Mouse (Mus musculus): ENCODE data around the gene Ndufab1. TPM values are rescaled to one million over a fixed set of nuclear protein-coding genes. Genes with fewer than 3 reads are reported as not detected.

Gene Ndufab1
- polyA plus RNA-seq, 1 experiment from 2014 or later: 582 TPM

GRCm38 (mm10) chr7:122079798-122080554, 21.7 kb downstream of the Ndufab1 start:
- Histone ChIP-seq H3K27ac (replicated peaks) (peak overlapping the region; percentile 40; the same call in 1 of the 2 replicates), H3K9ac (ENCODE audit: low read length) (no peak overlapping the region), H3K4me1 (replicated peaks; ENCODE audit: control insufficient read depth, insufficient read depth) (no peaks in the 10 kb centered on the region), H3K36me3 (ENCODE audit: control insufficient read depth, insufficient read depth, low read length) (peaks cover 33% of the 10 kb centered on the region), H3K4me2 (replicated peaks; ENCODE audit: low read depth) (no peak overlapping the region), H3K9me3 (ENCODE audit: control insufficient read depth, low read length) (no peaks in the 10 kb centered on the region), H3K27me3 (ENCODE audit: control insufficient read depth, insufficient read depth, low read length) (no peaks in the 10 kb centered on the region), H3K4me3 (ENCODE audit: low read depth, low read length) (no peak overlapping the region)
- ATAC-seq (ENCODE audit: low FRiP score, low TSS enrichment) (no peak; the same call in 1 of the 2 replicates), DNase-seq (ENCODE audit: low spot score) (no peak)
- 74% methylated on average over 8 of the region's 8 CpGs for WGBS
- TF ChIP-seq CTCF (IDR thresholded peaks at IDR 0.05; ENCODE audit: low read depth) (no peak), EP300 (optimal IDR thresholded peaks at IDR 0.05) (no peak)

- 74% methylated on average over 3 of the region's 3 CpGs for WGBS
- TF ChIP-seq EP300 (optimal IDR thresholded peaks at IDR 0.05) (no peak), CTCF (IDR thresholded peaks at IDR 0.05; ENCODE audit: low read depth) (no peak)
- Histone ChIP-seq H3K36me3 (ENCODE audit: control insufficient read depth, insufficient read depth, low read length) (peaks cover 36% of the 10 kb centered on the region), H3K4me1 (replicated peaks; ENCODE audit: control insufficient read depth, insufficient read depth) (no peaks in the 10 kb centered on the region), H3K9me3 (ENCODE audit: control insufficient read depth, low read length) (no peaks in the 10 kb centered on the region), H3K27me3 (ENCODE audit: control insufficient read depth, insufficient read depth, low read length) (no peaks in the 10 kb centered on the region), H3K9ac (ENCODE audit: low read length) (no peak overlapping the region), H3K4me2 (replicated peaks; ENCODE audit: low read depth) (no peak overlapping the region), H3K4me3 (ENCODE audit: low read depth, low read length) (no peak overlapping the region), H3K27ac (replicated peaks) (no peak overlapping the region)
- DNase-seq (ENCODE audit: low spot score) (no peak), ATAC-seq (ENCODE audit: low FRiP score, low TSS enrichment) (no peak)
Observed at GRCm38 (mm10) chr7:122074374-122074773, 27.3 kb downstream of the Ndufab1 start.

DNA sequence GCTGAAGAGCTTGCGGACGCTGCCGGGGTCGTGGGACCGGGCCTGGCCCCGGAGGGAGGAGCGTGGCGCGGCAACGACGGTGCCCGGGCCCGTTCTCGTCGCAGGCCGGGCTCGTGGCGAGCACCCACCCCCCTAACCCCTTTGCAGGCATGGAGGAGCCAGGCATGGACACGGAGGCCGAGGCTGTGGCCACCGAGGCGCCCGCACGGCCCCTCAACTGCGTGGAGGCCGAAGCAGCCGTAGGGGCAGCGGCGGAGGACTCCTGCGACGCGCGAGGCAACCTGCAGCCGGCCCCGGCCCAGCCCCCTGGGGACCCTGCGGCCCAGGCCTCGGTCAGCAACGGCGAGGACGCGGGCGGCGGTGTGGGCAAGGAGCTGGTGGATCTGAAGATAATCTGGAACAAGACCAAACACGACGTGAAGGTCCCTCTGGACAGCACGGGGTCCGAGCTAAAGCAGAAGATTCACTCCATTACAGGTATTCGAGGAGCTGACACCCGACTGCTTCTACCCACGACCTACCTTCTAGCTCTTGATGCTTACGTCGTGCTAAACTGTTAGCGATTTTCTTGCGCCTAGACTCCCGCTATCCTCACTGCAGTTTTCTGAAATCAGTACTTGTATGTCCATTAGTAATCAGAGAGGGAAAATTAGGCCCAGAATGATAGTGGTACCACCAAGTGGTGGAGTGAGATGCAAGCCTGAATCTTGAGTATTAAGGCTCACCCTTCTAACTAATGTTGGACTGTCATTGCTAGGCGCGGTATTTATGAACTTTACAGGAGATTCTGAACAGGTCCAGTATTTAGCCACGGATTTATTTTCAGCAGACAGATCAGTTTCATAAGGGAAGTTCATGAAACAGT, 33.9 kb downstream of the Ndufab1 start:
- Histone ChIP-seq H3K9ac (ENCODE audit: low read length) (peak overlapping the region; percentile 99), H3K27me3 (ENCODE audit: control insufficient read depth, insufficient read depth, low read length) (no peaks in the 10 kb centered on the region), H3K9me3 (ENCODE audit: control insufficient read depth, low read length) (no peaks in the 10 kb centered on the region), H3K4me1 (replicated peaks; ENCODE audit: control insufficient read depth, insufficient read depth) (no peaks in the 10 kb centered on the region; the same call in 1 of the 2 replicates), H3K27ac (replicated peaks) (peak overlapping the region; percentile 95), H3K36me3 (ENCODE audit: control insufficient read depth, insufficient read depth, low read length) (peaks cover 9% of the 10 kb centered on the region; the same call in 1 of the 2 replicates), H3K4me3 (ENCODE audit: low read depth, low read length) (peak overlapping the region; percentile 99), H3K4me2 (replicated peaks; ENCODE audit: low read depth) (peak overlapping the region; percentile 86)
- DNase-seq (ENCODE audit: low spot score): peak; percentile 46
- 1% methylated on average over 51 of the region's 58 CpGs for WGBS
- TF ChIP-seq CTCF (IDR thresholded peaks at IDR 0.05; ENCODE audit: low read depth) (peak; percentile 60), EP300 (optimal IDR thresholded peaks at IDR 0.05) (no peak)
- 0 out of 2 replicates have a peak, but pooled peaks have one; percentile 7 for ATAC-seq (ENCODE audit: low FRiP score, low TSS enrichment)

GRCm38 (mm10) chr7:122066945-122067516, 34.7 kb downstream of the Ndufab1 start, which contains the start of the genes Ubfd1 and Ears2:
Gene Ubfd1, plus strand, starts transcription at chr7:122067175.
Gene Ears2, minus strand, starts transcription at chr7:122067263.
- Histone ChIP-seq H3K27me3 (ENCODE audit: control insufficient read depth, insufficient read depth, low read length) (no peaks in the 10 kb centered on the region), H3K36me3 (ENCODE audit: control insufficient read depth, insufficient read depth, low read length) (peaks cover 8% of the 10 kb centered on the region; the same call in 1 of the 2 replicates), H3K4me3 (ENCODE audit: low read depth, low read length) (peak within 1 kb of the TSS; percentile 99), H3K9me3 (ENCODE audit: control insufficient read depth, low read length) (no peaks in the 10 kb centered on the region), H3K27ac (replicated peaks) (peak within 1 kb of the TSS; percentile 95), H3K9ac (ENCODE audit: low read length) (peak within 1 kb of the TSS; percentile 99), H3K4me1 (replicated peaks; ENCODE audit: control insufficient read depth, insufficient read depth) (no peaks in the 10 kb centered on the region; the same call in 1 of the 2 replicates), H3K4me2 (replicated peaks; ENCODE audit: low read depth) (peak within 1 kb of the TSS; percentile 86)
- TF ChIP-seq CTCF (IDR thresholded peaks at IDR 0.05; ENCODE audit: low read depth): peak; percentile 38
- peak; percentile 47 for TF ChIP-seq EP300 (optimal IDR thresholded peaks at IDR 0.05)
- ATAC-seq (ENCODE audit: low FRiP score, low TSS enrichment) (peak; percentile 98), DNase-seq (ENCODE audit: low spot score) (peak; percentile 95)
- under 1% methylated on average over 60 of the region's 60 CpGs for WGBS

DNA sequence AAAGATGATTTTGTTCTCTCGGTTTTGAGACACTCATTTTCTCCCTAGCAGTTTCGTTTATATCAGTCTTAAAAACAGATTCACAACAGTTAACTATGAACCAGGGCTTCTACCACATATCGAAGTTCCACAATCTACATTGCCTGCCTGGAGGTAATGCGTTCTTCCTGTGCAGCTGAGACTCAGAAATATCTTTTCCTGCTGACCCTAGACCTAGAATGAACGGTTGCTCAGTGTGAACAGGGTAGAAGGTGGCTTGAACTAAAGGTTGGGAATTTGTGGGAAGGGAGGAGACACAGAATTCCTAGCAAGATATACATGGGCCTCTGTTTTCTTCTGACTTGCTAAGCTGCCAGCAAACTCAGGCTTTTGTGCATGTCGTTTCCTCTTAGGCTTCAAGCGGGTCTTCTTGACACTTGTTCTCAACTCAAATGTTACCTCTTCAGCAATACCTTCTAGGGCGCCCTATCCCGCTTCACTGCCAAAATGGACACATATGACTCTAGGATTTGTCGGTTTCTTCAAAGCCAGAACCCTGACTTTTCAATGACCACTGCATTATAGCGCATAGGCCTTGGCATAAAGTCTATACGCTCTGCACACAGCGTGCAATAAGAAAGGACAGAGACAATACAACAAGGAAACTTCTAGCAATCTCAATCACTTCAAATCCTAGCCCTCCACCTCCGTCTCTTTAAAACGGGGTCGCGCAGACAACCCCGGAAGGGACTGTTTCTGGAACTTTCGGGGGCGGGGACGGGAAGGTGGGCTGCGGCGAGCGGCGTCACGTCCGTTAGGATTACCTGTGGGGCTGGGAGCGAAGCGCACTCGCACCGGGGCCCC, 35.4 kb downstream of the Ndufab1 start:
- no peaks in the 10 kb centered on the region for H3K9me3 ChIP-seq (ENCODE audit: control insufficient read depth, low read length)
- 10% methylated on average over 31 of the region's 31 CpGs for WGBS
- no peak for TF ChIP-seq EP300 (optimal IDR thresholded peaks at IDR 0.05)
- TF ChIP-seq CTCF (IDR thresholded peaks at IDR 0.05; ENCODE audit: low read depth): no peak
- H3K27me3 ChIP-seq (ENCODE audit: control insufficient read depth, insufficient read depth, low read length): no peaks in the 10 kb centered on the region
- ATAC-seq (ENCODE audit: low FRiP score, low TSS enrichment) (peak; percentile 0; the same call in 1 of the 2 replicates), DNase-seq (ENCODE audit: low spot score) (peak; percentile 25)
- no peaks in the 10 kb centered on the region; the same call in 1 of the 2 replicates for H3K4me1 ChIP-seq (replicated peaks; ENCODE audit: control insufficient read depth, insufficient read depth)
- peak overlapping the region; percentile 99 for H3K4me3 ChIP-seq (ENCODE audit: low read depth, low read length)
- H3K36me3 ChIP-seq (ENCODE audit: control insufficient read depth, insufficient read depth, low read length): peaks cover 5% of the 10 kb centered on the region; the same call in 1 of the 2 replicates
- peak overlapping the region; percentile 99 for H3K9ac ChIP-seq (ENCODE audit: low read length)
- peak overlapping the region; percentile 86 for H3K4me2 ChIP-seq (replicated peaks; ENCODE audit: low read depth)
- peak overlapping the region; percentile 95 for H3K27ac ChIP-seq (replicated peaks)

Data from stomach, postnatal 0 days (tissue).